Mouse (Mus musculus) spleen, adult 2 months (tissue): ENCODE data around the gene A630095N17Rik.

ENCODE experiments used
- CTCF ChIP-seq: fragments of 200-500 bp; IDR thresholded peaks from 2 replicates; pipeline ENCODE4 v1.5.1; 2011; ENCODE audit warnings: mild to moderate bottlenecking, inconsistent platforms; ENCODE audit not compliant: insufficient read depth, insufficient read length, insufficient replicate concordance; ENCODE audit errors: extremely low read depth
- POLR2A ChIP-seq: fragments of 200-500 bp; IDR thresholded peaks from 2 replicates; pipeline ENCODE4 v1.6.1; 2011; ENCODE audit warnings: low read depth, low read length, inconsistent platforms

GRCm38 (mm10) chr1:75254625-75255013 is 22.7 kb upstream of the A630095N17Rik start:
- TF ChIP-seq CTCF = no peak
- TF ChIP-seq POLR2A = no peak
